Mouse (Mus musculus) cerebellum, adult 11-12 months (tissue): ENCODE data around the gene Fgfr2.
"Not testable (repeated sequence)": the region's sequence is repeated elsewhere in the genome, so short reads cannot be mapped to it uniquely, and the experiment has no call there.

Experiments
- DNase-seq: peaks from one replicate; pipeline ENCODE4 v3.0.0; 2022

The Fgfr2 gene

DNA sequence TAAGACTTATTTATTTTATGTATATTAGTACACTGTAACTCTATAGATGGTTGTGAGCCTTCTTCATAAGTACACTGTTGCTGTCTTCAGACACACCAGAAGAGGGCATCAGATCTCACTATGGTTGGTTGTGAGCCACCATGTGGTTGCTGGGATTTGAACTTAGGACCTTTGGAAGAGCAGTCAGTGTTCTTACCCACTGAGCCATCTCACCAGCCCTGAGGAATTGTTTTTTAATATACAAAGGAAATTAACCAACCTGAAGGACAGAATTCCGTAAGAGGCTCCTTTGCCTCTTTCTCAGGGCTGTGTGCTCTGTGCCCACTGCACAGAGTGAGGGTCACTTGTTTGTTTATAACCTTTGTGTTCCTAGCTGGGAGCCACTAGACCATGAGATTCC, 2455.1 kb downstream of the Fgfr2 start:
- DNase-seq = not testable (repeated sequence)

- no peak for DNase-seq
These were observed 2457.8 kb downstream of the Fgfr2 start for GRCm38 (mm10) chr7:130665358-130665757.

DNA sequence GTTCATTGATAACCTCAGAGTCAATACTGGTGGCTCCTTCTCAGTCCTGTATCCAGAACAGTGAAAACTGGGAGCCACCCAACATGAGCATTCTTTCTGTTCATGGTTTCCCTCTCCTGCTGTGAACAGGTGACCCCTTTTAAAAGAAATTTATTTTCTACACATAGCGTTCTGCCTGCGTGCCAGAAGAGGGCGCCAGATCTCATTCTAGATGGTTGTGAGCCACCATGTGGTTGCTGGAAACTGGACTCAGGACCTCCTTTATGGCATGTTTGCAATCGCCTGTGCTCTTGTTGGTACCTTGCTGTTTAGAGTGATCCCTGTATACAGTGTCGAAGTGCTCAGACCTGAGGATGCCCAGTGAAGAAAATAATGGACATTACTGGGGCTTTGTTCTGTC, 2458.5 kb downstream of the Fgfr2 start:
- DNase-seq = no peak

DNA sequence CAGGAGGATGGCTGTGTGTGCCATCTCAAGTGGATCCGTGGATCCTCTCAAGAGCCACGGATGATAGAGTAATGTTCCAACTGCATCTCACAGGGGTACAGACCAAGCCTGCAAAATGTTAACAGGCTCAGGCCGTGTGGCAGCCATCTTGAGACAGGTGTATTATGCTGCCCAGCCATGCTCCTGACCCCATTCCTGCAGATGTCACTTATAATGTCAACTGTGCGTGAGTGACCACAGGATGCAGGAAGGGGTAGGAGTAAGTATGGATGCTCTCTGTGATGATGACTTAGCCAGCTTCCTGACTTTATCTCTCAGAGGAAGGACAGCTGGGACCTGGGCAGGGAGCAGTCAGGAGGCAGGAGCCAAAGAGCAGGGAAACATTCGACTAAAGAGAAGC, 2459.1 kb downstream of the Fgfr2 start:
- no peak for DNase-seq

DNA sequence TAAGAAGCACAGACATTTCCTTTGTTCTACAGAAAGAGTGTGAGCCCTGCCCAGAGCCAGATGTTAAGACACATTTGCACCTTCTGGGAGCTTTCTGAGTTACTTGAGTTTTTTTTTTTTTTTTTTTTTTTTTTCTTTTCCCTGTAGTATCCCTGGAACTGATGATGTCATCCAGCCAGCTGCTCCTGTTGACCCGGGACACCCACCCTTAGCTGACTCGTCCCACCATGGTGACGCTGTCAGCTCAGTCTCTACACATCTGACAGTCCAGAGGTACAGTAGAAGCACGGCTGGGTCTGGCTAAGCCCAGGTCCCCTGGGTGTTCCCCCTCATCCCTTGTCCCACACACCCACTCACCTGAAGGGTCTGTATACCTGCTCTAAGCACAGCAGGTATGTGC, 2460.3 kb downstream of the Fgfr2 start:
- DNase-seq = no peak

GRCm38 (mm10) chr7:130662250-130662649, 2460.9 kb downstream of the Fgfr2 start:
- DNase-seq = no peak

- DNase-seq = no peak
These were observed 2464.0 kb downstream of the Fgfr2 start for GRCm38 (mm10) chr7:130659129-130659528.

- no peak for DNase-seq
These were observed 2465.4 kb downstream of the Fgfr2 start for GRCm38 (mm10) chr7:130657751-130658150.

DNA sequence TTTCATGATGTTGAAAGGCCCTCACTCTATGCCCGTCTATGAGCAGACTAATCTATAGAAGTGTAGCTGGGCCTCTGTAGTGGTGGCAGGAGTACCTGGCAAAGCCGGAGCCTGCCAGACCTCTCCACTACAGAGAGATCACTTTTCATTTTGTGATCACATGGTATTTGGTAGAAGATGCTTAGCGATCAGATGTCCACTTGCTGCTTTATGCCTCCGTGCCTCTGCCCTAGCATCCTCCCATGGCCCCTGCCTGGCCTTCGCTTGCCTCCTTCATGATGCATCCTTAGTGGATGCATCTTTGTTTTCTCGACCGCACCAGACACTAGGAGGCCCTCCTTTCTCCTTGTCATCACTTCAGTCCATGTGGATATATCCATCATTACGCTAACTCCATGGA, 2466.2 kb downstream of the Fgfr2 start:
- DNase-seq = no peak

DNA sequence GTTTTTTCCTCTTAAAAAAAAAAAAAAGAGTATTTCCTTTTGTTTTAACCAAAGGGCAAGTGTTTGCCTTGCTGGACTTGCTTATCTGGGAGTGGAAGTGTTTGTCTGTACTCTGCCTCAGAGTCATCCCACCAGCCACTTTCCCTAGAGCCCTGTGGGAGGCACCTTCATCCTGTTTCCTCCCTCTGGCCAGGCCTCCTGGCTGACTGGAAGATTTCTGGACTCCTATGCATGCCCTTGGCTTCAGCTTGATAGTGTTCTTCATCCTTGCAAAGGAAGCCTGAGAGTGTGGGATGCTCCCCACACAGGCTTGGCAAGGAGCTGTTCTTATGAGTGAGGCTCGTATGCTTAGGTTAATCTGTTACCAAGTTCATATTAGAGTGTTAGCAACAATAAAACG, 2468.6 kb downstream of the Fgfr2 start:
- no peak for DNase-seq

- DNase-seq = no peak
These were observed 2470.1 kb downstream of the Fgfr2 start for GRCm38 (mm10) chr7:130653036-130653555.

GRCm38 (mm10) chr7:130650621-130651020, 2472.5 kb downstream of the Fgfr2 start:
- DNase-seq = no peak

DNA sequence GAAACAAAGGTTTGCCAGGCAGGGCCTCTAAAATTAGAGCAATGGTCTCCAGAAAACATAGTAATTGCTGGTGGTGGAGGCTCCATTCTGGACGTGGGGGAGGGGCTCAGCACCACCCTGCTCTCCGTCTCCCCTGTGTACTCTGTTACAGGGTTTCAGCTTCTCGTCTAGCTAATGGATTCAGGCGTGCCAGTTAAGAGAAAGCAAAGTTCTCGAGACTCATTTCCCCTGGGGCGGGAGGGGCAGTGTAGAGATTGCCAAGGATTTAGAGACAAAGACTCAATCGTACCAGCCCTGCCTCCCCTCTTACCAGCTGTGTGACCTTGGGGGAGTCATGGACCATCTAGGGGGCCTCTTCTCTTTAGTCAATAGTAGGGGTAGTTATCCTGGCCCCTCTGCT, 2473.9 kb downstream of the Fgfr2 start:
- no peak for DNase-seq

DNA sequence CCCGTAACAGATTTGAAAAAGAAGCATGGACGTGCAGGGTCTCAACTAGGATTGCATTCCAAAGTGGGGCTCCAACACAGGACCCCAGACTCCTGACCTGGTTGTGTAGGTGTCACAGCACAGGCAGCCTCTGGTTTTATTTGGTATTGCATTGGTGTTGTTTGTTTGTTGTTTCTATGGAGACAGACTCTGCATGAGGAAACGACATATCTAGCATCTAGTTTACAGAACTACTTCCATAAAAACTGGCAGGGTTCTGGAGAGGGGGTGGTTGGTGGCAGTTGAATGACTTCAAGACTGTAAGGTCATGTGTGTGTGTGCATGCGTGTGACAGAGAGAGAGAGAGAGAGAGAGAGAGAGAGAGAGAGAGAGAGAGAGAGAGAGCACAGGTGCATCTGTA, 2475.1 kb downstream of the Fgfr2 start:
- DNase-seq = no peak

DNA sequence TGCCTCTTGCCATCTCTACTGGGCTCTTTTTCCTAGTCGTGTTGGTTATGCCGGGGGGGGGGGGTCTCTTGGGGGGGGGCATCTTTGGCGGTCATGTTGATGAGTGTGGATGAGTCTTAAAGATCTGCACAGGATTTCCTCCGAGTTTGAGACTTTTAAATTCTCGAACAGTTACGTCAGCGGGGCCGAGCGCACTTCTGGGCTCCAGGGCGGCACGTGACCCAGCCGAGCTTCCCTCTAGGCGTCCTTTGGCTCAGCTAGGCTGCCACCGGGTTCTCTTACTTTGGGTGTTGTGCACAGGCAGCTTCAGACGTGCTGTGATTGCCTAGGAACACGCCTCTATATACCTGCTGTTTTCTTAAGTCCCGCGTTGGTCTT, 2476.4 kb downstream of the Fgfr2 start:
- no peak for DNase-seq

GRCm38 (mm10) chr7:130645994-130646761, 2477.0 kb downstream of the Fgfr2 start:
- no peak for DNase-seq

- no peak for DNase-seq
These were observed 2477.7 kb downstream of the Fgfr2 start for GRCm38 (mm10) chr7:130645332-130645993.

GRCm38 (mm10) chr7:130640681-130641080, 2482.5 kb downstream of the Fgfr2 start:
- DNase-seq = no peak

DNA sequence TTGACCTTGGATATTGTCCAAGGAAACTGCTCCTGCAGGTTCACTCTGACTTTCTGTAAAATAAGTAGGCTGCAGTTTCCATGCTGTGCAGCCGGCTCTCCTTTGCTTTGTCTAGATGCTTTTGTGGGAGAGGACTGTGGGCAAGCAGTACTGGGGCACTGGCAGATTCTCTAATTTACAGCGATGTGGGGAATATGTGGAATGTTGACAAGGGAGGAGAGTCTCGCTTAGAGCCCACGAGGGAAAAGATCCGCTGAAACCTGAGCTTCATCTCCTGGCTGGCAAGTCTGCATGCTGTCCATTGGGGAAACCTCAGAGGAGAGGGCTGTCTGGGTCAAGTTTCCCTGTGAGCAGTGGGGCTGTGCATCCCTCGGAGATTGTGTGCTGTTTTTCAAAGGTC, 2485.3 kb downstream of the Fgfr2 start:
- DNase-seq = no peak

GRCm38 (mm10) chr7:130636902-130637301, 2486.2 kb downstream of the Fgfr2 start:
- DNase-seq = no peak

DNA sequence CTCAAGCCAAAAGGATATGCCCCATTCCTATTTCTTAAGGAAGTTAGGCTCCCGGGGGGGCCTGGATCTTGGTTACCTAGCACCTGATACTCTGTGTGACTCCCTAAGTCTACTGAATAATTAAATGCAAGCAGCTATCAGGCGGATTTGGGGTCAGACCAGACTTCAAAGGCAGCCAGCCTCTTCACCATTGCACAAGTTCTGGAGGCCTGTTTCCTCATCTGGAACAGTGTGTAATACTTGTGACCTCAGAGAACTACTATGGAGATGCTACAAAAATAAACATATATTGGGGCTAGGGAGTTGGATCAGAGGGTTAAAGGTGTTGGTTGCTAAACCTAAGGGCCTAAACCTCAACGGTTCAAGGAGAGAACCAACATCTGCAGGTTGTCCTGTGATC, 2486.9 kb downstream of the Fgfr2 start:
- DNase-seq = no peak

DNA sequence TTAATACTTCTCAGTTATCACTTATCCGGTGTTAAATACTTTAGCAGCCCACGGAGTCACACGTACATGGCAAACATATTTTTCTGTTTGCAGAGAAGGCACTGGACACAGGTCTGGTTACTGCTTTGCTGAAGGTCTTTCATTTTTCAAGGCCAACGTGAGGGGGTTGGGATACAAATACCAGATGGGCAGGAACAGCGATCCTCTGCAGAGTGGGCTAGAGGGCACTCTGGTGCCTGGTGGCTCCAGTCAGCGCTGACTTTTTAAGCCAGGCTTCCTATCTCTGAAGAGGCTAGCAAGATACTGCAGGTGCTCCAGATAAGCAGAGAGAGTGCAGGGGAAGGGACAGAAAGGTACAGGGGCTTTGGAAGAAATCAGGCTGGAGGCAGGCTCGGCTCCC, 2487.9 kb downstream of the Fgfr2 start:
- no peak for DNase-seq

GRCm38 (mm10) chr7:130634259-130634871, 2488.8 kb downstream of the Fgfr2 start:
- DNase-seq = no peak

- DNase-seq = no peak
These were observed 2490.8 kb downstream of the Fgfr2 start for GRCm38 (mm10) chr7:130632379-130632732.
